Mouse (Mus musculus) ES-E14 (cell line): Measurements from ENCODE around the gene Irf2bp2. TPM values are rescaled to one million over a fixed set of nuclear protein-coding genes. Genes with fewer than 3 reads are reported as not detected.

ENCODE experiments used
- DNase-seq: peaks from one replicate; pipeline ENCODE4 v3.0.0-alpha.2; 2013; ENCODE audit warnings: low read depth, low spot score
- H3K27ac ChIP-seq: 2 replicates; pipeline ENCODE4 v1.5.1; 2012; ENCODE audit warnings: low read depth, mild to moderate bottlenecking, low read length, moderate library complexity, mixed read lengths; ENCODE audit not compliant: poor library complexity, insufficient read depth, severe bottlenecking
- H3K36me3 ChIP-seq: 2 replicates; pipeline ENCODE4 v1.6.1; 2012; ENCODE audit warnings: mild to moderate bottlenecking, low read length, moderate library complexity, mixed read lengths; ENCODE audit not compliant: control insufficient read depth, poor library complexity, insufficient read depth, severe bottlenecking
- H3K4me1 ChIP-seq, 2 experiments: fragments of 150-350 bp in 1 of 2; sonication (generic) in 1 of 2; 2 replicates each; pipeline ENCODE4 v1.6.1; 2012; ENCODE audit warnings: low read length in 2 of 2, mild to moderate bottlenecking in 1 of 2, mixed read lengths in 1 of 2; ENCODE audit not compliant: control insufficient read depth in 2 of 2, insufficient read depth in 2 of 2, poor library complexity in 1 of 2
- H3K4me3 ChIP-seq, 2 experiments: fragments of 150-350 bp in 1 of 2; sonication (generic) in 1 of 2; 2 replicates each; pipeline ENCODE4 v1.5.1; 2012; ENCODE audit warnings: low read length in 2 of 2, low read depth in 1 of 2, mild to moderate bottlenecking in 1 of 2, mixed read lengths in 1 of 2; ENCODE audit not compliant: insufficient read depth in 1 of 2, poor library complexity in 1 of 2, severe bottlenecking in 1 of 2
- H3K9ac ChIP-seq: 2 replicates; pipeline ENCODE4 v1.6.1; 2012; ENCODE audit warnings: low read depth, mild to moderate bottlenecking, low read length, mixed read lengths; ENCODE audit not compliant: poor library complexity, insufficient read depth, severe bottlenecking
- H3K9me3 ChIP-seq: fragments of 150-350 bp; sonication (generic); 2 replicates; pipeline ENCODE4 v1.6.1; 2012; ENCODE audit warnings: low read depth, mild to moderate bottlenecking, low read length; ENCODE audit not compliant: control insufficient read depth, insufficient read depth
- CHD2 ChIP-seq: IDR thresholded peaks from 2 replicates; pipeline ENCODE4 v1.6.1; 2014; ENCODE audit warnings: mild to moderate bottlenecking, low read depth, low read length, inconsistent platforms
- HCFC1 ChIP-seq: IDR thresholded peaks from 2 replicates; pipeline ENCODE4 v1.6.1; 2012; ENCODE audit warnings: low read length, inconsistent platforms, borderline replicate concordance; ENCODE audit not compliant: insufficient read depth
- MAFK ChIP-seq: IDR thresholded peaks from 2 replicates; pipeline ENCODE4 v1.6.1; 2014; ENCODE audit warnings: mild to moderate bottlenecking, low read depth, low read length, inconsistent platforms; ENCODE audit not compliant: insufficient read depth
- ZC3H11A ChIP-seq: IDR thresholded peaks from 2 replicates; pipeline ENCODE4 v1.6.1; 2012; ENCODE audit warnings: low read depth, mild to moderate bottlenecking, inconsistent platforms, low read length, borderline replicate concordance
- ZNF384 ChIP-seq: IDR thresholded peaks from 2 replicates; pipeline ENCODE4 v1.6.1; 2012; ENCODE audit warnings: low read depth, low read length, inconsistent platforms
- in situ Hi-C, 2 experiments: fragments of 600-800 bp; cut with MboI; formaldehyde crosslinking; loops; one replicate each; pipeline ENCODE4 v1.15.1; 2025; ENCODE audit warnings: low sequenced_read_pairs in 2 of 2, inconsistent platforms in 1 of 2; ENCODE audit not compliant: unreplicated experiment in 2 of 2
- total RNA-seq: library from RNA; depleted of rRNA; stranded (reverse); fragments of 300-350 nt; gene quantifications from 2 replicates; pipeline ENCODE4 v1.2.3, GENCODE M21; 2012

Gene Irf2bp2
- total RNA-seq, 1 experiment: 25.7 TPM

GRCm38 (mm10) chr8:126614740-126615132 is 20.9 kb upstream of the Irf2bp2 start:
- Histone ChIP-seq H3K4me1 (peaks cover 0 to 15% of the 10 kb centered on the region in 2 experiments; a peak in 2 of 4 replicates), H3K36me3 (no peaks in the 10 kb centered on the region), H3K4me3 (no peak overlapping the region), H3K9me3 (no peaks in the 10 kb centered on the region), H3K27ac (no peak overlapping the region), H3K9ac (no peak overlapping the region)
- no peak for DNase-seq
- in situ Hi-C loops: no loop called here
- no peak for TF ChIP-seq ZNF384
- no peak for TF ChIP-seq CHD2
- no peak for TF ChIP-seq ZC3H11A
- no peak for TF ChIP-seq HCFC1
- TF ChIP-seq MAFK: no peak

GRCm38 (mm10) chr8:126614062-126614739 is 20.4 kb upstream of the Irf2bp2 start:
- H3K9me3 ChIP-seq: no peaks in the 10 kb centered on the region
- in situ Hi-C loops: no loop called here
- no peaks in the 10 kb centered on the region for H3K36me3 ChIP-seq
- H3K4me3 ChIP-seq: no peak overlapping the region
- H3K27ac ChIP-seq: no peak overlapping the region
- TF ChIP-seq ZNF384 (no peak), HCFC1 (no peak), ZC3H11A (no peak), MAFK (no peak), CHD2 (no peak)
- H3K9ac ChIP-seq: no peak overlapping the region
- no peak for DNase-seq
- H3K4me1 ChIP-seq: peaks cover 0 to 15% of the 10 kb centered on the region in 2 experiments; a peak in 2 of 4 replicates

- DNase-seq: no peak
- TF ChIP-seq ZC3H11A (no peak), CHD2 (no peak), HCFC1 (no peak), ZNF384 (no peak), MAFK (no peak)
Measured at GRCm38 (mm10) chr8:126613143-126613542, 19.4 kb upstream of the Irf2bp2 start.

GRCm38 (mm10) chr8:126612739-126613138 is 19.0 kb upstream of the Irf2bp2 start:
- in situ Hi-C loops: no loop called here
- DNase-seq: no peak
- H3K27ac ChIP-seq: no peak overlapping the region

More at GRCm38 (mm10) chr8:126613143-126613542, 19.4 kb upstream of the Irf2bp2 start:
- in situ Hi-C loops: no loop called here
- Histone ChIP-seq H3K9me3 (no peaks in the 10 kb centered on the region), H3K4me1 (peaks cover 0 to 15% of the 10 kb centered on the region in 2 experiments; a peak in 2 of 4 replicates), H3K9ac (no peak overlapping the region), H3K36me3 (no peaks in the 10 kb centered on the region), H3K27ac (no peak overlapping the region), H3K4me3 (no peak overlapping the region)

GRCm38 (mm10) chr8:126610713-126611112 is 16.9 kb upstream of the Irf2bp2 start:
- no peak for TF ChIP-seq MAFK
- no peak for TF ChIP-seq ZNF384
- no peak for TF ChIP-seq ZC3H11A
- TF ChIP-seq HCFC1: no peak
- no peak for TF ChIP-seq CHD2
- DNase-seq: no peak
- Histone ChIP-seq H3K4me1 (peaks cover 0 to 15% of the 10 kb centered on the region in 2 experiments; a peak in 2 of 4 replicates), H3K9me3 (no peaks in the 10 kb centered on the region), H3K4me3 (no peak overlapping the region), H3K36me3 (no peaks in the 10 kb centered on the region), H3K27ac (no peak overlapping the region), H3K9ac (no peak overlapping the region)
- in situ Hi-C loops: no loop called here

More at GRCm38 (mm10) chr8:126612739-126613138, 19.0 kb upstream of the Irf2bp2 start:
- no peaks in the 10 kb centered on the region for H3K36me3 ChIP-seq
- peaks cover 0 to 15% of the 10 kb centered on the region in 2 experiments; a peak in 2 of 4 replicates for H3K4me1 ChIP-seq
- no peaks in the 10 kb centered on the region for H3K9me3 ChIP-seq
- TF ChIP-seq ZNF384: no peak
- no peak overlapping the region for H3K4me3 ChIP-seq
- H3K9ac ChIP-seq: no peak overlapping the region
